Mouse (Mus musculus) bone marrow macrophage, adult 2 months (primary cell): ENCODE data around the gene Cnksr3.

Experiments used
- CTCF ChIP-seq: IDR thresholded peaks from 2 replicates; pipeline ENCODE4 v1.5.1; 2012; ENCODE audit warnings: low read depth, mild to moderate bottlenecking, low read length, moderate library complexity
- POLR2A ChIP-seq: IDR thresholded peaks from 2 replicates; pipeline ENCODE4 v1.6.1; 2012; ENCODE audit warnings: mild to moderate bottlenecking, low read depth, low read length, borderline replicate concordance

DNA sequence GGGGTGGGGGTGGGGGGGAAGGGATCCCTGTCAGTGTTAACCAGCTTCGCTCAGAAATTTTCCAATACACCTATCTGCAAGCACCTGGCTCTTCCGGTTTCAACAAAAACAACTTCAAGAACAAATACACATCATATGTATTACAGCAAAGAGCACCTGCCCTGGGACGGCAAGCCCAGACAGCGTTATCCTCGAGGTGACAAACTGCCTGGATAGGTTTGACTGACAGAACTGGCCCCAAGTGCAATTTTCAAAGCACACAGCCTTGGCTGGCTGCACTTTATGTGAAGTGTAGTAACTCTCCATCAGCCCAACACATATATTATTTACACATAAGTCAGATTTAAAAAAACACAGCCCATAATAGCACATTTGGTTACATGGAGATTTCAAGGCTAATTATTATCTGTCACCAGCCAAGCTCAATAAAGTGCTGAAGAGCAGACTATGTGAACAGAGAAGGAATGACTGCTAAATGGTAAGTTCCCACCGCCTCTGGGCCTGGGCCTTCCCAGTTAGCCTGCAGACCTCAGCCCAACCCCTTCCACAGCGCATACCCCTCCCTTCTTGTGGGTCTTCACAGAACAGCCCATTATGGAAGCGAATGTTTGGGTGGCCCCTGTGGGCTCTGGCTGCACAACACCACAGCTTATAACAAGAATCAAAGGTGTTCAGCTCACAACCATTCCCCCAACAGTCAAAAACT lies 35.7 kb downstream of the Cnksr3 start:
- TF ChIP-seq POLR2A (no peak), CTCF (no peak)
